Comparison of ENCODE assay signal across 12 mouse cellular contexts in the genomic region with DNA sequence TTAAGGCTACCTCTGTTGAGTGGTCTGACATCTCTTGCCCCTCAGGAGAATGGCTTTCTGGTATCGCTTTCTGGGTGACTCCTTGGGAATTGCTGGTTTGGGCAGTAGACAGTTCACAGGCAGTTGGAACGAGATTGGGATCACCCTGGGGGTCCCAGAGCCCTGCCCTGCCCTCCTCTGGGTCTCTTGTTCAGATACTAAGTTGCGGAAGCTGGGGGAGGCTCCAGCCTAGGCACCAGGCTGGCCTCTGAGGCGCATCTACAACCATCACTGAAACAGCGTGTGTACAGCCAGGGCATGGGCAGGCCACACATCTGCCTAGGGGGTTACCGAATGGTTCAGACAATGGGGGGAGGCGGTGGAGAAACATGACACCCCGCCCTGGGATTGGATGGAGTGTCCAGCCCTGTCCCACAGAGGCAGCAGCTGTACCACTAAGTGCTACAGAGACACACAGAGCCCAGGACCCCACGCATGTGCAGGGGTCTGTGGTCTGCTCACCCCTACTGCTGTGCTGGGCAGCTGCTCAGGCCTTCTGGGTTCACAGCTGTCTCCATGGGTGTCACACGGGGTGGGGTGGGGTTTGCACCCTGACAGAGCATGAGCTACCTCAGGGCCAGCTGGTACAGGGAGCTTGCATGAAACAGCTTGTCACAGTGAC. TPM values are rescaled to one million over a fixed set of nuclear protein-coding genes. Genes with fewer than 3 reads are reported as not detected.
DNase-seq lines count a peak whose midpoint lies in the region; ATAC-seq lines count a peak whose summit lies in the region.
"Had no signal": no experiment of that assay in that cellular context is flagged by ENCODE, and none has a peak within 500 bp of the region (broad histone marks: within the 10 kb centered on the region; RNA-seq: fewer than 3 reads in every experiment).

No protein-coding gene starts in this region.

- no peak overlapping the region for H3K9ac ChIP-seq in lung, embryonic 16.5 days (ENCODE audit: low read length)
- no peak overlapping the region for H3K9ac ChIP-seq in hindbrain, embryonic 14.5 days

- H3K9me3 ChIP-seq in lung, embryonic 16.5 days (ENCODE audit: control insufficient read depth, low read length) = no peaks in the 10 kb centered on the region
- H3K9me3 ChIP-seq in hindbrain, embryonic 14.5 days (ENCODE audit: control insufficient read depth, low read length) = no peaks in the 10 kb centered on the region

- DNase-seq in cerebellum, adult 11-12 months = peak; percentile 72
- DNase-seq in cerebellum, postnatal 4 days (ENCODE audit: low spot score in 2 of 2) = no peak
- DNase-seq in lung, adult 18-20 months = no peak
- DNase-seq in hindbrain, embryonic 14.5 days (ENCODE audit: low spot score) = no peak
- DNase-seq in retina, embryonic 14.5 days (ENCODE audit: low spot score) = peak; percentile 71
- no peak for DNase-seq in left cerebral cortex, adult 9 months (ENCODE audit: low spot score in 2 of 2)
- DNase-seq: layer of hippocampus, adult 9-11 months; right cerebral cortex, adult 18-20 months had no signal

- H3K4me3 ChIP-seq in lung, embryonic 16.5 days (ENCODE audit: low read length) = no peak overlapping the region
- no peak overlapping the region for H3K4me3 ChIP-seq in hindbrain, embryonic 14.5 days (replicated peaks; ENCODE audit: low read length)

- no peaks in the 10 kb centered on the region for H3K36me3 ChIP-seq in lung, embryonic 16.5 days (ENCODE audit: control insufficient read depth, insufficient read depth, low read length)
- H3K36me3 ChIP-seq in hindbrain, embryonic 14.5 days (replicated peaks; ENCODE audit: control insufficient read depth, insufficient read depth) = no peaks in the 10 kb centered on the region

- no peak overlapping the region for H3K27ac ChIP-seq in lung, embryonic 16.5 days (ENCODE audit: low read length)
- H3K27ac ChIP-seq in hindbrain, embryonic 14.5 days = no peak overlapping the region
- H3K27ac ChIP-seq: macrophage had no signal

- whole genome bisulfite sequencing in lung, embryonic 16.5 days = 23% methylated on average over 10 of the region's 10 CpGs
- WGBS in hindbrain, embryonic 14.5 days = 25% methylated on average over 10 of the region's 10 CpGs

- H3K4me1 ChIP-seq in lung, embryonic 16.5 days (replicated peaks; ENCODE audit: control insufficient read depth, insufficient read depth, low read length) = no peaks in the 10 kb centered on the region
- H3K4me1 ChIP-seq in hindbrain, embryonic 14.5 days (replicated peaks; ENCODE audit: control insufficient read depth, insufficient read depth, low read length) = peaks cover 34% of the 10 kb centered on the region

- H3K27me3 ChIP-seq in lung, embryonic 16.5 days (ENCODE audit: control insufficient read depth, insufficient read depth, low read depth, low read length) = peaks cover 40% of the 10 kb centered on the region
- H3K27me3 ChIP-seq in hindbrain, embryonic 14.5 days (ENCODE audit: control insufficient read depth, insufficient read depth, low read length) = 0 out of 2 replicates have a peak, but pooled peaks cover 7% of the 10 kb centered on the region

- ATAC-seq in lung, embryonic 16.5 days (ENCODE audit: low read depth) = peak; percentile 77
- 0 out of 2 replicates have a peak, but pooled peaks have one; percentile 18 for ATAC-seq in hindbrain, embryonic 14.5 days (ENCODE audit: low FRiP score)
- ATAC-seq in inflammation-experienced regulatory T-cells, adult 6 months = no peak
- ATAC-seq: activated CD4-positive, CD25-positive, alpha-beta regulatory T cell, adult 4 months had no signal

- no peak overlapping the region for H3K4me2 ChIP-seq in lung, embryonic 16.5 days (ENCODE audit: low read depth, low read length)
- H3K4me2 ChIP-seq in hindbrain, embryonic 14.5 days (replicated peaks) = no peak overlapping the region

RNA-seq across cellular contexts. Expression of a gene that starts 15.9 kb away (rescaled TPM):
- 0.13 and 0.24 TPM in 2 replicates for polyA plus RNA-seq in lung, embryonic 16.5 days (2015; fragmentation: Nextera tagmentation; extraction: Ambion mirVana)
- 9.0 and 10.1 TPM in 2 replicates for polyA plus RNA-seq in hindbrain, embryonic 14.5 days (2014; fragmentation: Nextera tagmentation; extraction: Ambion mirVana)
- polyA plus RNA-seq in inflammation-experienced regulatory T-cells, adult 6 months (2017; shearing (Covaris generic)) = under 1 TPM in 1 of 3 experiments, not detected in 2; 0.09 TPM
- polyA plus RNA-seq: macrophage had no signal

RNA-seq across cellular contexts. Expression of a gene that starts 50.9 kb away (rescaled TPM):
- polyA plus RNA-seq in lung, embryonic 16.5 days (2015; fragmentation: Nextera tagmentation; extraction: Ambion mirVana) = 195 and 215 TPM in 2 replicates
- 136 and 148 TPM in 2 replicates for polyA plus RNA-seq in hindbrain, embryonic 14.5 days (2014; fragmentation: Nextera tagmentation; extraction: Ambion mirVana)
- polyA plus RNA-seq in inflammation-experienced regulatory T-cells, adult 6 months (2017; shearing (Covaris generic)) = 10 to 100 TPM; 37.3 to 69.6 (median 41.9) TPM

Comparison
In these comparisons a context has a peak if more than half of its experiments do, and no peak if none do; other contexts are left out.
1. DNase-seq: peak in cerebellum, adult 11-12 months (single experiment) and retina, embryonic 14.5 days (single experiment); none in cerebellum, postnatal 4 days (0 of 2), lung, adult 18-20 months (0 of 2), hindbrain, embryonic 14.5 days (single experiment) and left cerebral cortex, adult 9 months (0 of 2).